Mouse (Mus musculus): ENCODE data around the gene Cenph.
"Not testable (repeated sequence)": the region's sequence is repeated elsewhere in the genome, so short reads cannot be mapped to it uniquely, and the experiment has no call there.

Gene Cenph

GRCm38 (mm10) chr13:100775252-100776055 is at the start of gene Cenph:
TSS of gene Cenph (minus strand) at chr13:100775899.
- DNase-seq = peak; percentile 87

- DNase-seq = no peak
These were observed 49.2 kb upstream of the Cenph start for GRCm38 (mm10) chr13:100824916-100825315.

GRCm38 (mm10) chr13:100824306-100824705 is 48.6 kb upstream of the Cenph start:
- no peak for DNase-seq

GRCm38 (mm10) chr13:100823863-100824262 is 48.2 kb upstream of the Cenph start:
- DNase-seq = no peak

GRCm38 (mm10) chr13:100814451-100814850 is 38.8 kb upstream of the Cenph start:
- DNase-seq = no peak

GRCm38 (mm10) chr13:100805776-100806175 is 30.1 kb upstream of the Cenph start:
- peak; percentile 26 for DNase-seq

- no peak for DNase-seq
These were observed 21.5 kb upstream of the Cenph start for GRCm38 (mm10) chr13:100797171-100797570.

- DNase-seq = no peak
These were observed 13.4 kb upstream of the Cenph start for GRCm38 (mm10) chr13:100789083-100789482.

- DNase-seq = not testable (repeated sequence)
These were observed 12.4 kb upstream of the Cenph start for GRCm38 (mm10) chr13:100788057-100788456.

GRCm38 (mm10) chr13:100787316-100788010 is 11.8 kb upstream of the Cenph start:
- no peak for DNase-seq

- DNase-seq = peak; percentile 93
These were observed 10.7 kb upstream of the Cenph start, which contains the start of gene Ccnb1 for GRCm38 (mm10) chr13:100786414-100786867. TSS of gene Ccnb1 (minus strand) at chr13:100786570.

- peak; percentile 21 for DNase-seq
These were observed 10.2 kb upstream of the Cenph start for GRCm38 (mm10) chr13:100785806-100786413.

GRCm38 (mm10) chr13:100777491-100777890 is 1.8 kb upstream of the Cenph start:
- no peak for DNase-seq

GRCm38 (mm10) chr13:100776710-100777109 is 1.0 kb upstream of the Cenph start:
- DNase-seq = no peak

GRCm38 (mm10) chr13:100776056-100776419 is 339 bp upstream of the Cenph start:
- DNase-seq = no peak

GRCm38 (mm10) chr13:100774704-100775103 is 995 bp downstream of the Cenph start:
- no peak for DNase-seq

GRCm38 (mm10) chr13:100755329-100755728 is 20.4 kb downstream of the Cenph start:
- DNase-seq = no peak

GRCm38 (mm10) chr13:100754186-100754585 is 21.5 kb downstream of the Cenph start:
- DNase-seq = no peak

GRCm38 (mm10) chr13:100753011-100753410 is 22.7 kb downstream of the Cenph start:
- no peak for DNase-seq

GRCm38 (mm10) chr13:100752529-100752928 is 23.2 kb downstream of the Cenph start:
- no peak for DNase-seq

- DNase-seq = no peak
These were observed 24.3 kb downstream of the Cenph start for GRCm38 (mm10) chr13:100751402-100751801.

GRCm38 (mm10) chr13:100750799-100751198 is 24.9 kb downstream of the Cenph start:
- DNase-seq = no peak

- DNase-seq = no peak
These were observed 27.1 kb downstream of the Cenph start for GRCm38 (mm10) chr13:100748638-100749037.

GRCm38 (mm10) chr13:100746090-100746489 is 29.6 kb downstream of the Cenph start:
- DNase-seq = no peak

Data from thymus, postnatal 14 days (tissue).